Mouse (Mus musculus) kidney, adult 2 months (tissue): ENCODE measurements at regions not wholly inside any gene's neighbourhood (a gene's known extent, or its start where the extent isn't known, plus 50 kb on each side); places are given as distances from the start of the nearest gene placed in this dataset.
"Not testable (repeated sequence)": the region's sequence is repeated elsewhere in the genome, so short reads cannot be mapped to it uniquely, and the experiment has no call there.

ENCODE experiments used
- DNase-seq: peaks from one replicate; pipeline ENCODE4 v3.0.0; 2021
- H3K27ac ChIP-seq: fragments of 200-500 bp; 2 replicates; pipeline ENCODE4 v1.5.1; 2012; ENCODE audit warnings: low read depth, low read length, control low read depth, inconsistent platforms; ENCODE audit not compliant: insufficient read depth
- H3K27me3 ChIP-seq: fragments of 200-500 bp; replicated peaks from 2 replicates; pipeline ENCODE4 v1.6.1; 2012; ENCODE audit warnings: mild to moderate bottlenecking, moderate library complexity, low read length, inconsistent platforms; ENCODE audit not compliant: control insufficient read depth, insufficient read depth
- H3K36me3 ChIP-seq: fragments of 200-500 bp; 2 replicates; pipeline ENCODE4 v1.6.1; 2012; ENCODE audit warnings: mild to moderate bottlenecking, moderate library complexity, low read length, inconsistent platforms; ENCODE audit not compliant: control insufficient read depth, insufficient read depth
- H3K4me1 ChIP-seq: fragments of 200-500 bp; 2 replicates; pipeline ENCODE4 v1.6.1; 2011; ENCODE audit warnings: low read length; ENCODE audit not compliant: control insufficient read depth, insufficient read depth
- H3K4me3 ChIP-seq: fragments of 200-500 bp; 2 replicates; pipeline ENCODE4 v1.5.1; 2011; ENCODE audit warnings: mild to moderate bottlenecking, low read depth, low read length, control low read depth; ENCODE audit not compliant: insufficient read depth
- CTCF ChIP-seq: fragments of 200-500 bp; conservative IDR thresholded peaks from 2 replicates; pipeline ENCODE4 v1.5.1; 2011; ENCODE audit warnings: low read depth, mild to moderate bottlenecking, control low read depth, low read length, moderate library complexity, mixed read lengths; ENCODE audit not compliant: insufficient read depth, insufficient read length
- POLR2A ChIP-seq: fragments of 200-500 bp; IDR thresholded peaks from one replicate; pipeline ENCODE4 v1.6.1; 2011; ENCODE audit warnings: low read depth, low read length, control low read depth
- WGBS: fragments of 180-500 bp; shearing (Covaris S2); methylation state at CpG from one replicate; pipeline ENCODE4 v1.1.7; 2018; 5-methylcytosine and 5-hydroxymethylcytosine counted together

DNA sequence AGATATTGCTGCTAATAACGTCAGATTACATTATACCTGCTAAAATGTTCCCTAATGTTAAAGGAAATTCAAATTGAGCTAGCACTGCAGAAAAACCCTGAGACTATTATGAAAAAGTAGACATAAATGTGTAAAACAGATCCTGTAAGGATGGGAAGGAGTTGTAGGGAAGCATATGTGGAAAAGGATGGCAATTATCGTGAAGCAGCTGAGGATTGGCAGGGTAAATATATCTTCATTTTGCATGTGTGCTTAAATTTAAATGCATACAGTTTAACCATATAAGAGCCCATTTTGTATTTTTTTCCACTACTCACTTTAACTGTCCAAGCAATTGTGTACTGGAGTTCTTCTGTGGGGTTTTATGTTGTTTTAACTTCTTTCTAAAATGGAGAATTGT lies 1751.9 kb downstream of the Cntnap5b start:
- H3K27ac ChIP-seq = no peak overlapping the region
- 91% methylated on average over 2 of the region's 2 CpGs for WGBS
- no peak overlapping the region for H3K4me3 ChIP-seq
- no peak for DNase-seq
- H3K27me3 ChIP-seq = no peaks in the 10 kb centered on the region
- H3K36me3 ChIP-seq = no peaks in the 10 kb centered on the region
- no peaks in the 10 kb centered on the region for H3K4me1 ChIP-seq
- no peak for TF ChIP-seq POLR2A
- no peak for TF ChIP-seq CTCF

DNA sequence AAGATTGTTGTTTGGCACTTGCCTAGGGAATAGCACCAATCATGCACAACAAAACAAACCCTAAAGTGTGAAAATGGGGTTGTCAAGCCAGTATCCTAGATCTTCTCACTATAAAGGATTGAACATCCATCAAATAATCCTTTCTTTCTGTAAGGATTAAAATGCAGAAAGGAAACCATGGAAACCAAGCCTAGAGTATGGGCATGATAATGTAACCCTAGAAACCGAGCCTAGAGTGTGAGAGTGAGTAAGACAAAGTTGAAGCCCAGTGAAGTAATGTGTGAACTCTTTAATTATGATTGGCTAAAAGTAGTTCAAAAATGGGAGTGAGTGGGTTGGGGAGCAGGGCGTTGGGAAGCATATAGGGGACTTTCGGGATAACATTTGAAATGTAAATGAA lies 1757.4 kb downstream of the Cntnap5b start:
- Histone ChIP-seq H3K27me3 (no peaks in the 10 kb centered on the region), H3K27ac (no peak overlapping the region), H3K36me3 (no peaks in the 10 kb centered on the region), H3K4me3 (no peak overlapping the region), H3K4me1 (no peaks in the 10 kb centered on the region)
- no peak for DNase-seq
- WGBS = 71% methylated on average over 3 of the region's 3 CpGs
- TF ChIP-seq POLR2A = no peak
- TF ChIP-seq CTCF = no peak

GRCm38 (mm10) chr1:101572256-101572655 lies 1799.7 kb downstream of the Cntnap5b start:
- Histone ChIP-seq H3K4me1 (no peaks in the 10 kb centered on the region), H3K27ac (no peak overlapping the region), H3K36me3 (no peaks in the 10 kb centered on the region), H3K4me3 (no peak overlapping the region), H3K27me3 (no peaks in the 10 kb centered on the region)
- TF ChIP-seq CTCF = no peak
- no peak for TF ChIP-seq POLR2A
- 83% methylated on average over 1 of the region's 1 CpGs for WGBS
- DNase-seq = no peak

- DNase-seq = no peak
- WGBS = 54% methylated on average over 2 of the region's 2 CpGs
- H3K4me3 ChIP-seq = no peak overlapping the region
- H3K27ac ChIP-seq = no peak overlapping the region
- TF ChIP-seq CTCF = no peak
- TF ChIP-seq POLR2A = no peak
- no peaks in the 10 kb centered on the region for H3K27me3 ChIP-seq
- H3K36me3 ChIP-seq = no peaks in the 10 kb centered on the region
- no peaks in the 10 kb centered on the region for H3K4me1 ChIP-seq
Observed at GRCm38 (mm10) chr1:101585325-101586028, 1812.9 kb downstream of the Cntnap5b start.

GRCm38 (mm10) chr1:101628461-101628860 lies 1855.9 kb downstream of the Cntnap5b start:
- Histone ChIP-seq H3K27ac (no peak overlapping the region), H3K4me1 (no peaks in the 10 kb centered on the region), H3K27me3 (no peaks in the 10 kb centered on the region), H3K36me3 (no peaks in the 10 kb centered on the region), H3K4me3 (no peak overlapping the region)
- TF ChIP-seq CTCF (no peak), POLR2A (no peak)
- no peak for DNase-seq
- 20% methylated on average over 1 of the region's 1 CpGs for WGBS

DNA sequence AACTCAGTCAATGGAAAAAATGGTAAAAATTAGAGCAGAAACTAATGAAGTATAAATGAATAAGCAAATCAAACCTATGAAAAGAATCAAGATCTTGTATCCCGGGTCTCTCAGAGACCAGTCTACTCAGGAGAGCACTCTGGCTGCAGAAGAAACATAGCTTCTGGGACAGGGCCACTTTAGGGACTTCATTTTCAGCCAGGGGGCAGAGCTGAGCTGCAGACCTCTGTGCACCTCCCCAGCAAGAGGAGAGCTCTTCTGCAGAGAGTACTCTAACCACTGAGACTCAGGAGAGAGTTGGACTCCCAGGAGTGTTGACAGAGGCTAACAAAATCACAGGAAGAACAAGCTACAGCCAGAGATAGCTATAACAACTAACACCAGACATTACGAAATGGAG lies 1856.4 kb downstream of the Cntnap5b start:
- no peak for DNase-seq
- H3K27me3 ChIP-seq = no peaks in the 10 kb centered on the region
- TF ChIP-seq POLR2A = no peak
- TF ChIP-seq CTCF = no peak
- no peak overlapping the region for H3K4me3 ChIP-seq
- H3K27ac ChIP-seq = no peak overlapping the region
- WGBS = 81% methylated on average over 2 of the region's 2 CpGs
- H3K4me1 ChIP-seq = no peaks in the 10 kb centered on the region
- no peaks in the 10 kb centered on the region for H3K36me3 ChIP-seq

DNA sequence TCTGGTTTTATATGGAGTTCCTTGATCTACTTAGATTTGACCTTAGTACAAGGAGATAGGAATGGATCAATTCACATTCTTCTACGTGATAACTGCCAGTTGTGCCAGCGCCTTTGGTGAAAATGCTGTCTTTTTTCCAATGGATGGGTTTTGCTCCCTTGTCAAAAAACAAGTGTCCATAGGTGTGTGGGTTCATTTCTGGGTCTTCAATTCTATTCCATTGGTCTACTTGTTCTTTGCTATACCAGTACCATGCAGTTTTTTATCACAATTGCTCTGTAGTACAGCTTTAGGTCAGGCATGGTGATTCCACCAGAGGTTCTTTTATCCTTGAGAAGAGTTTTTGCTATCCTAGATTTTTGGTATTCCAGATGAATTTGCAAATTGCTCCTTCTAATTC lies 1891.7 kb downstream of the Cntnap5b start:
- not testable (repeated sequence) for DNase-seq, H3K4me1 ChIP-seq, H3K4me3 ChIP-seq, H3K27ac ChIP-seq, H3K27me3 ChIP-seq, H3K36me3 ChIP-seq
- WGBS = 90% methylated on average over 2 of the region's 2 CpGs
